Mouse (Mus musculus): Measurements from ENCODE around the gene Dhx9.

DNA sequence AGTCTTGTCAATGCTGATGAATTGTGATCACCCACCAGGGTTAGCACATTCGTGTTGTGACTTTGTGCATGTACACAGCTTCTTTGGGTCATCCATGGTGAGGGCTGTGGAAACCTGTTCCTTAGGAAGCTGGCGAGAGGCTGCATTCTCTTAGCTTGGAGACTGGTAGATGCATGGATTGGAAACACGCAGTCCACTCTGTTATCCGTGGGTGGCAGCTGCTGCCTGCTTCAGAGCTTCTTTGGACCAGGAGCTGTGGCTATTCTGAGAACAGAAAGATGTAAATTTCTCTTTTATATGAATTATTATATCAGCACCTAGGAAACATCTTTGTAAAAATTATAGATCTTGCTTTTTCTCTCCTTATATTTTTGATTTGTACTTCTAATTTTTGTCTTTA is 46.7 kb downstream of the Dhx9 start:
- TF ChIP-seq CTCF (IDR thresholded peaks at IDR 0.05; ENCODE audit: control insufficient read depth, insufficient read depth, insufficient replicate concordance, low read depth, low read length) (no peak), POLR2A (IDR thresholded peaks at IDR 0.05; ENCODE audit: control insufficient read depth, low read depth, low read length) (no peak)

Measured in testis, adult 2 months (tissue).